Mouse (Mus musculus) bone marrow macrophage, adult 2 months (primary cell): Measurements from ENCODE around the gene Pip5k1a. TPM values are rescaled to one million over a fixed set of nuclear protein-coding genes. Genes with fewer than 3 reads are reported as not detected.
A peak's percentile ranks its signal among the peaks of the same experiment; 100 is the strongest.
"Not testable (repeated sequence)": the region's sequence is repeated elsewhere in the genome, so short reads cannot be mapped to it uniquely, and the experiment has no call there.

ENCODE experiments used
- H3K27ac ChIP-seq: 2 replicates; pipeline ENCODE4 v1.5.1; 2012; ENCODE audit warnings: low read depth, low read length; ENCODE audit not compliant: insufficient read depth
- H3K4me1 ChIP-seq: 2 replicates; pipeline ENCODE4 v1.6.1; 2012; ENCODE audit warnings: low read length; ENCODE audit not compliant: control insufficient read depth, insufficient read depth
- H3K4me3 ChIP-seq: 2 replicates; pipeline ENCODE4 v1.5.1; 2012; ENCODE audit warnings: mild to moderate bottlenecking, low read length, moderate library complexity; ENCODE audit not compliant: insufficient read depth
- CTCF ChIP-seq: IDR thresholded peaks from 2 replicates; pipeline ENCODE4 v1.5.1; 2012; ENCODE audit warnings: low read depth, mild to moderate bottlenecking, low read length, moderate library complexity
- POLR2A ChIP-seq: IDR thresholded peaks from 2 replicates; pipeline ENCODE4 v1.6.1; 2012; ENCODE audit warnings: mild to moderate bottlenecking, low read depth, low read length, borderline replicate concordance
- polyA plus RNA-seq: library from polyadenylated mRNA; stranded (reverse); fragments of >200 nt; gene quantifications from 2 replicates; pipeline ENCODE4 v1.2.4, GENCODE M21; 2012; ENCODE audit not compliant: missing spikeins, insufficient read depth, insufficient read length

Pip5k1a gene
- polyA plus RNA-seq, 1 experiment, result 23.4 TPM

DNA sequence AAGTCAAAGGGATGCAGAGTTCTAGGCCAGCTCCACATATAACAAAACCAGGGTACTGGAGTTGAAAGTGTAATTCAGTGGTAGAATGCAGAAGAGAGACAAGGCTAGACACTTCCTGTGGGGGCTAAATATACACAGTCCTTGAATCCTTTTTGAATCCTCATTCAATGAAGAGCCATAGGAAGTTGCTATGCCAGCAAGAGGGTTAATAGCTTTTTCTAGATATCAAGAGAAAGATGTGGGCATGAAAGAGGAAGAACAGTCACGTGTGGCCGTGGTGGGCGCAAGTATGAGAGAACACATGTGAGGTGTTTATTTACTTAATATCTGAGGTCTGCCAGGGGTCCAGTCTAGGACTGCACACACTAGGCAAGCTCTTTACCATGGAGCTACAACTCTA lies 29.6 kb upstream of the Pip5k1a start:
- Histone ChIP-seq H3K4me1 (peaks cover 29% of the 10 kb centered on the region), H3K4me3 (peak overlapping the region; percentile 30; the same call in 1 of the 2 replicates), H3K27ac (peak overlapping the region; percentile 96)
- no peak for TF ChIP-seq CTCF
- TF ChIP-seq POLR2A, result no peak

DNA sequence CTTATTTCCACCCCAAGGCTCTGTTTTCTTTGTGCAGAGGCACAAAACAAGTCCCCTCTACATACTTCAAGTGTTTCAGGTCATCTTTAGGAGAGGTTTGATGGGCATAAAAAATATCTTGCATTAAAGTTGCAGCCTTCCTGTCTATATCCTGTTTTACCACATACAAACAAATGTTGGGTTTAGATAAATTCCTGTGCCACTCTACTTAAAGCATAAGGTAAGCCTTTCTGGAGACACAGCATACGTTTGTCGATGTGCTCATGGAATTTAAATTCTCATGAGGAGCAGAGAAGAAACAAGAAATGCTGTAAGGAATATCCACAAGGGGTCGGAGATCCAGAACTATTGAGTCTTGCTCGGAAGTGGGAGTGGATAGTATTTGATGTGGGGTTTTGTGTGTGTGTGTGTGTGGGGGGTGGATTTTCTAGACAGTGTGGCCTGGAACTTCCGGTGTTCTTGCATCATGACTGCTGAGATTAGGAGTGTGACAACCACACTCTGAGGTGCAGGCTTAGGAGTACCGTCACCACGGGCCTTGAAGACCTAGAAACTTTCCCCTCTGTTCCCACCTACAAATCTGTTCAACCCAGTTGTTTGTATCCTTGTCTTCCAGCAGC lies 28.8 kb upstream of the Pip5k1a start:
- Histone ChIP-seq H3K4me1 (peaks cover 29% of the 10 kb centered on the region), H3K4me3 (peak overlapping the region; percentile 30), H3K27ac (peak overlapping the region; percentile 96)
- no peak for TF ChIP-seq POLR2A

DNA sequence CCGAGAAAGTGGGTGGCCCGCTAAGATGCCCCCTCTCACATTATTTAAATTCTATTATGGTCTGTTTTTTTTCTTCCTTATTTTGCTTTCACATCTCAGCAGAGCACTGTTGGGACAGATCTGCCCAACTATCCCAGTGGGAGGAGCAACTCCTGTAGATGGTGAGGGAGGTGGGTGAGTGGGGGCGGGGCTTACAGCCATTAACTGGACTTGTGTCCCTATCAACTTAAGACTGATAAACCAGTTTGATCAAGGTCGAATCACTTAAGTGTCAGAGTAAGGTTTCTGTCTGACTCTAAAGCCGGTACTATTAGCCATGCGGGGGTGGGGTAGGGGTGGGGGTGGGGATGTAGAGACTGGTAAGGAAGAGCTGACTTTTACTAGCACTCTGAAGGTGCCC lies 28.3 kb upstream of the Pip5k1a start:
- Histone ChIP-seq H3K4me1 (peaks cover 25% of the 10 kb centered on the region), H3K27ac (peak overlapping the region; percentile 96), H3K4me3 (peak overlapping the region; percentile 51)
- TF ChIP-seq CTCF, result no peak
- TF ChIP-seq POLR2A, result no peak

DNA sequence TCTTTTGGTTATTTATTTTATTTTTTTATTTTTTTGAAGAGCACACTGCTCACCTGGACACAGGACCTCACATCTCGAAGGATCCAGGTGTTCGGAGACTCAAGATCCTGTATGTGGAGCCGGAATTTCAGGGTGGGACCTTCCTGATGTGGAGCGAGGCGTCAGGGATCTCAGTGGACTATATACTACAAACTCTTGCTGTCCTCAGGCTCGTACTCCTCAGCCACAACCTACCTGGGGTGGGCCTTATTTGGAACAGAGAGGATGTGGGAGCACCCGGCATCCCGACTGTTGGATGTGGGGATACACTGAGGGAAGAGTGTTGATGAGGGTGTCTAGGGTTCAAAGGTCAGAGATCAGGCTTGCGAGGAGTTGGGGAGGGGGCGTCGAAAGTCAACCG lies 27.4 kb upstream of the Pip5k1a start:
- H3K4me1 ChIP-seq, result peaks cover 21% of the 10 kb centered on the region
- not testable (repeated sequence) for H3K4me3 ChIP-seq, H3K27ac ChIP-seq

GRCm38 (mm10) chr3:95133680-95134101 lies 27.0 kb upstream of the Pip5k1a start, which contains the start of the genes Scnm1 and Lysmd1:
Gene Scnm1 (minus strand): TSS chr3:95134011.
Gene Lysmd1 (plus strand): TSS chr3:95134088.
- H3K4me1 ChIP-seq, result peaks cover 21% of the 10 kb centered on the region
- H3K27ac ChIP-seq, result peak within 1 kb of the TSS; percentile 96
- peak within 1 kb of the TSS; percentile 66 for H3K4me3 ChIP-seq
- TF ChIP-seq POLR2A (no peak), CTCF (no peak; the same call in 1 of the 2 replicates)

DNA sequence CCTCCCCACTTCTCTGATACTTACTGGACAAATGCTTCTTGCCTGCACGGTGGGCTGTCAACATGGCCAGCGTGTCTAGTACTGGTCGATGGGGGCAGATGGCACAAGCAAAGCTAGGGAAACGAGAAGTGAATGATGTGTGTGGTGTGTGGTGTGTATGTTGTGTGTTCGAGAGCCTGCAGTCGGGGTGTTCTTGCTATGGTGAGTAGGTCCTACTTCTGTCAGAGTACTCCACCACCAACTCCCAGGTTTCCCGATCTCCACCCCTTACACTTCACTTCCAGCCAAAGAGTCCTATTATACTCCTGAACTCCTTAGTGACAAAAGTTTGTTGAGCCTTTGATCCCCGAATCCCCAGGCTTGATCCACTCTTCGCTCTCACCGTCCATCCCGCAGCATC lies 26.4 kb upstream of the Pip5k1a start:
- Histone ChIP-seq H3K4me3 (peak overlapping the region; percentile 66), H3K27ac (peak overlapping the region; percentile 50; the same call in 1 of the 2 replicates), H3K4me1 (peaks cover 20% of the 10 kb centered on the region)
- TF ChIP-seq CTCF (no peak), POLR2A (no peak)

- peaks cover 16% of the 10 kb centered on the region for H3K4me1 ChIP-seq
- H3K4me3 ChIP-seq, H3K27ac ChIP-seq: not testable (repeated sequence)
These were observed 25.7 kb upstream of the Pip5k1a start for GRCm38 (mm10) chr3:95132389-95132788.

DNA sequence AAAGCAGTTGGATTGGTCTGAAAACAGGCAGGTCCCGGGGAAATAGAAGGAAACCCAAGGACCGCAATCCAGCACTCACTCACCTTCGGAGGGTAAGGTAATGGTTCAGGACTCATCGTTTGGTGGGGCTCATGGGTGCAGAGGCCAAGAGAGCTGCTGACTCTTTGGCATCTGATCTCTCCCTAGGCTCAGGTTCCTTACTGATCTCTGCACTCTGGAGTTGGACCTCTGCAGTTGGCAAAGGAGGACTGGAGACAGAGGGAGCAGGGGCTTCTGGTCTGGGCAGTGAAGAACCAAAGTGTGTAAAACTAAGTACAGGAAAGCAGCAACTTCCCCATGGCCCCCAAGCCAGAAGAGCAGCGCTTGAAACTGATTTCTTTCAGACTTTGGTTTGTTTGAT lies 23.4 kb upstream of the Pip5k1a start:
- H3K27ac ChIP-seq, result no peak overlapping the region
- no peak overlapping the region for H3K4me3 ChIP-seq
- no peak for TF ChIP-seq POLR2A
- TF ChIP-seq CTCF, result no peak
- peaks cover 5% of the 10 kb centered on the region; the same call in 1 of the 2 replicates for H3K4me1 ChIP-seq

DNA sequence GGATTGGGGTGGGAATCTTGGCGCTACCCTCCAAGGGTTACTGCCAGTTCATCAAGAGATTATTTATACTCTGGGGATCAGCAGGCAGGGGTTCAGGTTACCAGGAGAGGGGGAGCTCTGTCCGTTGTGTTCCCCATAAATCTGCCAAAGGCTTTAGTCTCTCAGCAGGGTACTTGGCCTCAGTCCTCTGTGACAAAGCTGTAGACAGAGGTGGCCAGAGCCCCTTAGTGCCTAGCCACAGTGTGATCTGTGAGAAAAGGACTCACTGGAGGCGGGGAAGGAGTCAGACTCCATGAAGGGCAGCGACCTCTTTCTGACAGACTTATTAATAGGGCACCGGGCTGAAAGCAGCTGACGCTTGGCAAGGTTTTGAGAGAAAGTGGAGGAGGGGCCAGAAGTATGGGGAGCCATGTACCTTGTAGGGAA lies 22.5 kb upstream of the Pip5k1a start:
- TF ChIP-seq POLR2A (no peak), CTCF (no peak)
- no peak overlapping the region for H3K27ac ChIP-seq
- no peak overlapping the region for H3K4me3 ChIP-seq
- peaks cover 9% of the 10 kb centered on the region for H3K4me1 ChIP-seq

DNA sequence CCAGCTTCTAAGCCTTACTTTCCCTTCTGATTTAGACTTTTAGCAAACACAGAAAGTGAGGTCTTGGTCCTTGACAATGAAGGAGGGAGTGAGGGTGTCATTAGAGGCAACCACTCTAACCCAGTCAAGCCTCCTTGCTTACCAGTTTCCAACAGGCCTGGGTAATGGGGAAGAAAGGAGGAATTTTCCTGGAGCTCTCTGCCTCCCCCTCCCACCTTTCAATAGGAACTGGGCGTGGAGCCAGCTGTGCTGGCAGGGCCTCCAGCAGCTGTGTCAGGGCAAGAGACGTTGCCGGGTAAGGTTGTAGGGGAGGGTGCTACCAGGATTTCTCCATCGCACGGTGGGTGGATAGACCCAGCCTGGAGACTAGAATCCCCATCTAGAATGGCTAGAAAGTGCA lies 18.2 kb upstream of the Pip5k1a start:
- Histone ChIP-seq H3K4me1 (peaks cover 6% of the 10 kb centered on the region), H3K27ac (no peak overlapping the region), H3K4me3 (no peak overlapping the region)
- TF ChIP-seq CTCF (no peak), POLR2A (no peak)

- H3K27ac ChIP-seq, result no peak within 1 kb of the TSS
- TF ChIP-seq CTCF (peak; percentile 69), POLR2A (no peak)
- no peak within 1 kb of the TSS for H3K4me3 ChIP-seq
- peaks cover 6% of the 10 kb centered on the region for H3K4me1 ChIP-seq
These were observed 17.5 kb upstream of the Pip5k1a start, which contains the start of gene Tmod4 for GRCm38 (mm10) chr3:95124246-95124645. Gene Tmod4 (plus strand): TSS chr3:95124476.
